Mouse (Mus musculus) bone marrow, adult 2 months (tissue): ENCODE measurements around the gene Stat4.

ENCODE experiments used
- CTCF ChIP-seq: fragments of 200-500 bp; IDR thresholded peaks from 2 replicates; pipeline ENCODE4 v1.5.1; 2011; ENCODE audit warnings: low read length, control low read depth; ENCODE audit not compliant: control insufficient read depth, insufficient read depth
- POLR2A ChIP-seq: fragments of 200-500 bp; IDR thresholded peaks from 2 replicates; pipeline ENCODE4 v1.6.1; 2011; ENCODE audit warnings: low read depth, mild to moderate bottlenecking, control low read depth, low read length, borderline replicate concordance; ENCODE audit not compliant: control insufficient read depth

GRCm38 (mm10) chr1:51996056-51996455, 9.1 kb downstream of the Stat4 start:
- TF ChIP-seq POLR2A = no peak
- TF ChIP-seq CTCF = no peak
